Mouse (Mus musculus): Measurements from ENCODE around the gene Mogs. TPM values are rescaled to one million over a fixed set of nuclear protein-coding genes. Genes with fewer than 3 reads are reported as not detected.
A peak's percentile ranks its signal among the peaks of the same experiment; 100 is the strongest.

The Mogs gene
- total RNA-seq, 2 experiments from 2014 or later: 42.7 to 48.9 TPM

DNA sequence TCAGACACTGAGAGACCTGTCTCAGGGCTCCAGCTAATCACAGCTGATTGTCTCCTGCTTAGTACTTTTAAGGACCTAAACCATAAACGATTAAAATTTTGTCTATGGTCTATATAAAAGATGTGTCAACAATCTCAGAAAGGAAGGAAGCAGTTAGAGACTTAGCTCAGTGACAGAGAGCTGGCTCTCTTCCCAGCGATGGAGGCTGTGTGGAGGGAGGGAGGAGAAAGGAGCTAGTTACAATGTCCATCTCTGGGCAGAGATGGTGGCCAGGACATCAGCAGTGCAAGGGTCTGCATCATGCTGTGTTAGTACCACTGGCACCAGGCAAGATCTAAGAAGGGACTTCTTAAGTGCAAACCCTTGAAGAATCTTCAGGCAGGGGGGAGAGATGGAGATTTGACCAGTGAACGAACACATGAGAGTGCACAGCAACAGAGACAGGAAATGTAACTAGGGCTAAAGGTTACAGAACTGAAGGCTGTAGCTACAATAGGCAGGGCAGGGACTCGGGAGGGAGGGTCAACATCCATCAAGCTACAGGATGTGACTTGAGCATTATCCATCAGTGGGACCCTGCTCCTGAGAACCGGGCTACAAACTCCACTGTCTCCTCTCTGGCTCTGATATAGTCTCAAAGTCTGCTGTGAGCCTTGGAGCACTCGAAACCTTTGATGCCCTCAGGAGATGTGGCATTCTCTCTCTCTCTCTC is 22.7 kb upstream of the Mogs start:
- DNase-seq: peak; percentile 62

DNA sequence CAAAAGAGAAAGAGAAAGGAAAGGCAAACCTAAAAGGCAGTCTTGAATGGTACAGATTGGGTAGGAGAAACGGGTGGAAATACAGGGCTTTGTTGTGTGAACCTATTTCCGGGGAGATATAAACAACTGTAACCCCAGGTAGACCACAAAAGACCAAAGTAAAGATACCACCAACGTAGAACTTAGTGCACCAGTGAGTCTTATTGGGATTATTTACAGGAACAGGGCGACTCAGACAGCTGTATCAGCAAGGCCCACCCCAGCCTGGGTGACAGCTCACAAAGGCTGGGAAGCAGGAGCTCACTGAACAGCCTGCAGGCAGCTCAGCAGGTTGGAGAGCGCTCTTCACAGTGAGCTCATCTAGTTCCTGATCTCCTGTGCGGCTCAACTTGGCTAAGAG is 19.3 kb upstream of the Mogs start:
- DNase-seq: no peak

DNA sequence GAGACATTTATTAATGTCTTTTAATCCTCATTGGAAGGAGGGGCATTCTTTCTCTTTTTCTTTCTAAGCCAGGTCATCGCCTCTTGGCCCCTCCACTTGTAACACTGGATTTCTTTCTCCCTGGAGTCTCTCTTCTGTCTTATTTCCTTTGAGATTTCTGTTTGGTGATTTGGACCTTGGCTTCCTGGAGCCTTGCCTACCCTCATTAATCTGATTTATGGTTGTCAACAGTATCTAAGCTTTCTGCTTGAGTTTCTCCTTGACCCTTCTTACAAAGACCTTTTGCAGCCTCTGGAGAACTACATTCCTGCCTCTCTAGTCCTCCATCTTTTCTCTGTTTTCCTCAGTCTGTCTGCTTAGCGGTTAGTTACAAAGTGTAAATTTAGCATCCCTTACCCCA is 16.9 kb upstream of the Mogs start:
- DNase-seq: peak; percentile 74

DNA sequence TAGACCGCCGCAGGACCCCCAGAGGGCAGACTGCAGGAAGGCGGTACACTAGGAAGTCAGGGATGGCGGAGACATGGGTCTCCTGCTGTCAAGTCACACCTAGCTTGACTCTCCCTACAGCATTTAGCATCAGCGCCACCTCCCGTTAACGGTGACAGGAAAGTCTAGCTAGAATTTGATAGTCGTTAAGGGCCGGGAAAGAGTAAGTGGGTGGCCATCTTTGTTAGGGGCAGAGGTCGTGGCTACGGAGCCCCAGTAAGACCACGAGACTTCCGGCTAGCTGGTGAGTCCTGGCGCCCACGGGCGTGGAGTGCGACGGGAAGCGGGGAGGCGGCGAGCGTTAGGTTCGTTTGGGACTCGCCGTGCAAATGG is 14.0 kb upstream of the Mogs start, which contains the start of the genes Ccdc142 and Gm42688:
Gene Ccdc142, plus strand, starts transcription at position 286 of the 372 bp plus-strand sequence.
Gene Gm42688, plus strand, starts transcription at position 302 of the 372 bp plus-strand sequence.
- peak; percentile 92 for DNase-seq

DNA sequence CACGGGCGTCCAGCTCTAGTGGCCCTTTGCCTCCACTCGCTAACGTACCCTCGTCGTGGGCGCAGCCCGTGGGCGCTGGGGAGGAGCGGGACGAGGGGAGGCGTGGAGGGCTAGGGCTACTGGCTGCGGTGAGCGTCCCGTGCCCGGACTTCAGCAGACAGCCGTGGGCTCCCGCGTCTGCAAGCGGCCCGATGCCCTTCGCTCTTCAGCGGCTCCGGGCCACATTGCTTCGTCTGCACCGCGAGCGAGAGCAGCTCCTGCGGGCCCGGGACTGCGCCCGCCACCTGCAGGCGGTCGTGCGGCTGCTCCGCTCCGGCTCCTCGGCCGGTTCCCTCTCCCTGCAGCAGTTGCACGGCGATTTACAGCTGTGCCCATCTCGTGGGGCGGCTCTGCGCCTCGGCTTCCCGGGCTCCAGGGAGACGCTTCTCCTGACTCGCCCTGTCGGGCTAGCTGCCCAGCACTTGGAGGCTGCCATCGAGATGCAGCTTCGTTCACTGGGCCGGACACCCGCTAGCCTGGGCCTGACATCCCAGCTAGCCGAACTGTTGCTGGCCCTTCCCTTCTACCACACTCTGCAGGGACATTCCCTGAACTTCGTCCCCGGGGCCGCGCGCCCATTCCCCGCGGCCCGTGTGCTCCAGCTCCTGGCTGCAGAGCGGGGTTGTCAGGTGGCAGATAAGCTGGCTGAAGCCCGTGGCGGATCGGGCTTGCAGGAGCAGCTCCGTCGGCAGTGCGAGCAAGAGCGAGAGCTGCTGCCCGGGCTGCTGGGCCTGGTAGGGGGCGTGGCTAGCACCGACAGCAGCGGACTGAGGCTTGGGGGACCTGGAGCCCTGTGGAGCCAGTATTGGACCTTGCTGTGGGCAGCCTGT is 13.4 kb upstream of the Mogs start:
- peak; percentile 80 for DNase-seq

DNA sequence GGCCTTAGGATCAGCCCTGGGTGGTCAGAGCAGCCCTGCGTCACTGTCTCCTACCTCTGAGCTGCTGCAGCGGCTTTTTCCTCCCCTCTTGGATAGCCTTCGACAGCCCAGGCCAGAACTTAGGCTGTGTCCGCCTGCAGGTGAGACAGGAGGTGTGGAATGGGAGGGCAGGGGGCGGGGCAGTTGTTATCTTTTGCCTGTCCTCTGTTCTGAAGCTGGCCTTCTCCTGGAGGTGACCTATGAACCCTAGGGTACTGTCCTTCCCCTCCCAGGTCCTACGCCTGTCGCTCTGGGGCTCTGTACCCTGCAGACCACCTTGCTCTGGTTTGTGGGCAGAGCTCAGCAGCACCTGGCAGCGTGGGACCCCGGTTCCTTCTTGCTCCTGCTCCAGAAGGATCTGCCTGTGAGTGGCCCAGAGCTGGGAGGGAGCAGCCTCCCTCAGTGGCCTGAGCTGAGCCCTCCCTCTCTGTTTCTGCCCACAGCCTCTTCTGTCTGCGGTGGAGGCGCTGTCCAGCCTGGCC is 12.1 kb upstream of the Mogs start:
- no peak for DNase-seq

DNA sequence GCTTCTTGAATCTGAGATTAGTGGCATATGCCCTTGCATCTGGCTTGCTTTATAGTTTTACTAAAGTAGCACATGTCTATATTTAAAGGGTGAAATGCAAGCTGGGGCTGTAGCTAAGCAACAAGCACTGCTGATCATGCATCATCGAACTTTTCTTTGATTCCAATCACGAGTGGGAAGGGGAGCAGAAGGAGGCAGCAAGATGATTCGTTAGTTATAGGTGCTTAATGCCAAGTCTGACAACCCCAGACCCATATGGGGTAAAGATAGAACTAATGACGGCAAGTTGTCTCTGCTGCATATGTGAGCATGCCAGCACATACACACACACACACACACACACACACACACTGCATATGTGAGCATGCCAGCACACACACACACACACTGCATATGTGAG is 11.1 kb upstream of the Mogs start:
- no peak for DNase-seq

DNA sequence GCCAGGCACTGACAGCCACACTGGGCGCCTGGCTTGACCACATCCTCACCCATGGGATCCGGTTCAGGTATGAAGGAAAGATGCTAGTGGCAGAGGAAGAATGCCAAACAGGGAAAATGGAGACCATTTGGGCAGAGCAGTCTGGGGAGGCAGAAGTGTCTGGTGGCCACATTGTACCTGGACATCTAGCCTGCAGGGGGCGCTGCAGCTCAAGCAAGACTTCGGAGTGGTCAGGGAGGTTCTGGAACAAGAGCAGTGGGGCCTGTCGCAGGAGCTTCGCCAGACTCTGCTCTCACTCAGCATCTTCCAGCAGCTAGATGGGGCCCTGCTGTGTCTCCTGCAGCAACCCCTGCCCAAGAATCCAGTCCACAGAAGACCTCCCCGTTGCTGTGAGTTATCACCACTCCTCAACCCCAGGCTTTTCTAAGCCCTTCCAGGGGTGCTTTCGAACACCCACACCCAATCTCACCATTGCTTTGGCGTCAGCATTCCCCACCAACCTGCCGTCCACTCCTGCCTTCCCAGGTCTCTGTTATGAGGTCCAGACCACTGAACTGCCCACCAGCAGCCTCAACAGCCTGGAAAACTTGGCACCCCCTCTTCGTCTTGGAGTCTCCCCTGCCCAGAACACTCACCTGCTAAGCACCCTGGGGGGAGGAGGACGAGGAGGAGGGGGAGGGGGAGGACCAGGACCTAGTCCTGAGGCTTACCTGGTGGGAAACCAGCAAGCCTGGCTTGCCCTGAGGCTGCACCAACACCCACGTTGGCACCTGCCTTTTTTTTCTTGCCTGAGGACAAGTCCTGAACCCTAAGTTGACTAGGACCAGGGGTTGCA is 7.5 kb upstream of the Mogs start:
- DNase-seq: peak; percentile 91

DNA sequence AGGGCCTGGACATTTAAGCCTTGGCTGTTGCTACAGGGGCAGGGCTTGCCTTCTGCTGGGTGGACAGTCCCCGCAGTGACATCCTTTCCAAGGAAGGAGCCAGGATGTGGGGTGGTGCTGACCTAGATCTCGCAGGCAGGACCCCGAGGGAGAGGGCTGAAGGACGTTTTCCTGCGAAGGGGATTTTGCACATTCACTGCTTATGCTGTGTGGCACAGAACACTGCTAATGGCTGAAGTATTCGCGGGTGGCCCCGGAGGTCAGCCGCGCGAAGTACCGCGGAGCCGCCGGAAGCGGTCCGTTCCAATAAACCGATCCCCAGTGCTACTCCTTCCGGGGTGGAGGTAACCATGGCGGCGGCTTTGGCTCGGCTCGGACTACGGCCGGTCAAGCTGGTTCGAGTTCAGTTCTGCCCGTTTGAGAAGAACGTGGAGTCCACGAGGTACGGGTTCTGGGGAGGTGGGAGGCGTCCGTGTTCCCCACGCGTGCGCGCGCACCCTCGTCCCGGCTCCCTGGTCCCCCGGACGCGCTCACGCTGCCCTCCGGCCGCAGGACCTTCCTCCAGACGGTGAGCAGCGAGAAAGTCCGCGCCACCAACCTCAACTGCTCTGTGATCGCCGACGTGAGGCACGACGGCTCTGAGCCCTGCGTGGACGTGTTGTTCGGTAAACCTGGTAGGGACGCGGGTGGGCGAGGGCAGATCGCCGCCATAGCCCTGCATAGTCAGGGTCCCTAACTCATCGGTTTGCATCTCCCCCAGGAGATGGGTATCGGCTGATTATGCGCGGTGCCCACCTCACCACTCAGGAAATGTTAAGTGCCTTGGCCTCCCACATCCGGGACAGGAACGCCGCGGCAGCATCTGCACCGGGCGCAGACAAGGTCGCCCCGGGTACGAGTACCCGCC is 6.3 kb upstream of the Mogs start, which contains the start of gene Mrpl53:
Gene Mrpl53, plus strand, starts transcription at position 279 of the 907 bp plus-strand sequence.
- peak; percentile 92 for DNase-seq

DNA sequence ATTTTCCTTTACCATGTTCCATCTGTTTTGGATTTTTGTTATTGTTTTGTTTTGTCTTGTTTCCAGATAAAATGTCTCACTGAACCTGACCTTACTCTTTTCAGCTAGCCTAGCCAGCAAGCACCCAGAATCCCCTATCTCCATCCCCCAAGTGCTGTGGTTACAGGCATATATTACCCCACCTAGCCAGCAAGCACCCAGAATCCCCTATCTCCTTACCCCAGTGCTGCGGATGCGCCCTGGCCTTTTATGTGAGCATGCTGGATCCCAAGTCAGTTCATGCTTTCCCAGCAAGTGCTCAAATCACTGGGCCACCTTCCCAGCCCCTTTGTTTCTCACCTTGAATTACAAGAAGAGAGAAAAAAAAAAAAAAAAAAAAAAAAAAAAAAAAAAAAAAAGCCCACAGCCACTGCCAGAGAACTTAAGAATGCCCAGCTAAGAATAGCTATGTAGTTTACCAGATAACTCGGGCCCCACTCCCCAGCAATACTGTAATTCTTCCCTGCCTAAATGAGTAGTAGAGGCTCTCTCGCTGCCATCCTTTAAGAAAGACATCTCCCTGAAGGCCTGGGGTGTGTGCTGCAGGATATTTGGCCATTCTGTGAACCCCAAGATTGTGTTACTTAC is 3.7 kb upstream of the Mogs start:
- no peak for DNase-seq

DNA sequence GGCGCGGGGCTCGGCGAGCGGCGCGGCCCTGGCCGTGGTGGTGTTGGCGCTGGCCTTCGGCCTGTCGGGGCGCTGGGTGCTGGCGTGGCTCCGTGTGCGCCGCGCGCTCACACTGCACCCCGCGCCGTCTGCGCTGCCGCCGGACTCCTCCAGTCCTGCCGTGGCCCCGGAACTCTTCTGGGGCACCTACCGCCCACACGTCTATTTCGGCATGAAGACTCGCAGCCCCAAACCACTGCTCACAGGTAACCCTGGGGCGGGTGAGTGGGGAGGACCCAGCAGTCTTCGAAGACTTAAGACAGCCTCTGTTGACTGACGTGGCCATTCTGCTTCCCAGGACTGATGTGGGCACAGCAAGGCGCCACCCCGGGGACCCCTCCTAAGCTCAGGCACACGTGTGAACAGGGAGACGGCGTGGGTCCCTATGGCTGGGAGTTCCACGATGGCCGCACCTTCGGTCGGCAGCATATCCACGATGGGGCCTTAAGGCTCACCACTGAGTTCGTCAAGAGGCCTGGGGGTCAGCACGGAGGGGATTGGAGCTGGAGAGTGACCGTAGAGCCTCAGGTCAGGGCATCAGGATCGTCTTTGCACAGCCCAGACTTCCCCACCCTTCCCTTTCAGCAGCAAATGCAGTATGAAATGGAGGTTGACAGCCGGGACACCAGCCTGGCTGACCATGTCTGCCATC is 531 bp downstream of the Mogs start:
- no peak for DNase-seq

DNA sequence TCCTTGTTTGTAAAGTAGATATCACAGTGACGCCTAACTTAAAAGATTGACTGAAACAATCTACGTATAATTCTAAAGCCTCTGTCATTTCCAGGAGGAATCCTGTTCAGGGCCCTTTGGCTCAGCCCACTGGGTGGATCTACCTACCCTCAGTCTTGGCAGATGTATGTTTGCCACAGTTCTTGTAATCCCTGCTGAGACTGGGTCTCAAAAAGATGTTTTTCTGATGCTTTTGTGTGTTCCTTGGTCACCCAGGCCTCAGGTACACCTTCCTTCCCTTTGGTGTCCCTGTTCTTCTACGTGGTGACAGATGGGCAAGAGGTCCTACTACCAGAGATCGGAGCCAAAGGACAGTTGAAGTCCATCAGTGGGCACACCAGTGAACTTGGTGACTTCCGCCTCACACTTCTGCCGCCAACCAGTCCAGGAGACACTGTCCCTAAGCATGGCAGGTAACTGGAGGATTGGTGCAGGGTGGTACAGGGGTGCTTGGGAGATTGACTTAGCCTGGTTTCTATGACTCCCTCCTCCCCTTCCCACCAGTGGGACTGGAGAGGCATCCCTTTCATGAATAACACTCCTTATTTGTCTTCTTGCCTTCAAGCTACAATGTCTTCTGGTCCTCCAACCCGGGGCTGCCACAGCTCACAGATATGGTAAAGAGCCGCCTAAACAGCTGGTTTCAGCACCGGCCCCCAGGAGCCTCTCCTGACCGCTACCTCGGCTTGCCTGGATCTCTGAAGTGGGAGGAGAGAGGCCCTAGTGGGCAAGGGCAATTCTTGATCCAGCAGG is 1.3 kb downstream of the Mogs start:
- DNase-seq: no peak

DNA sequence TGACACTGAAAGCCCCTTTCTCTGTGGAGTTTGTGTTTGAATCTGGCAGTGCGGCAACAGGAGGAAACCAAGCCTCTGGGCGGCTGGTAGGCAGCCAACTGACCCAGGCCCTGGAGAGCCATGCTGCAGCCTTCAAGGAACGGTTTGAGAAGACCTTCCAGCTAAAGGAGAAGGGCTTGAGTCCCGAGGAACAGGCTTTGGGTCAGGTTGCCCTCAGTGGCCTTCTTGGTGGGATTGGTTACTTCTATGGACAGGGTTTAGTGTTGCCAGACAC is 1.8 kb downstream of the Mogs start:
- DNase-seq: no peak

DNA sequence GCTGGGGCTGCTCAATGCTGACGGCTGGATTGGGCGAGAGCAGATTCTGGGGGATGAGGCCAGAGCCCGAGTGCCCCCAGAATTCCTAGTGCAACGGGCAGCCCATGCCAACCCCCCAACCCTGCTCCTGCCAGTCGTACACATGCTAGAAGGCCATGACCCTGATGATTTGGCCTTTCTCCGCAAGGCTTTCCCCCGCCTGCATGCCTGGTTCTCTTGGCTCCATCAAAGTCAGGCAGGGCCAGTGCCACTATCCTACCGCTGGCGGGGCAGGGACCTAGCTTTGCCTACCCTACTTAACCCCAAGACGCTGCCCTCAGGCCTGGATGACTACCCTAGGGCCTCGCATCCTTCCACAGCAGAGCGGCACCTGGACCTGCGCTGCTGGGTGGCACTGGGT is 2.3 kb downstream of the Mogs start:
- peak; percentile 35 for DNase-seq

DNA sequence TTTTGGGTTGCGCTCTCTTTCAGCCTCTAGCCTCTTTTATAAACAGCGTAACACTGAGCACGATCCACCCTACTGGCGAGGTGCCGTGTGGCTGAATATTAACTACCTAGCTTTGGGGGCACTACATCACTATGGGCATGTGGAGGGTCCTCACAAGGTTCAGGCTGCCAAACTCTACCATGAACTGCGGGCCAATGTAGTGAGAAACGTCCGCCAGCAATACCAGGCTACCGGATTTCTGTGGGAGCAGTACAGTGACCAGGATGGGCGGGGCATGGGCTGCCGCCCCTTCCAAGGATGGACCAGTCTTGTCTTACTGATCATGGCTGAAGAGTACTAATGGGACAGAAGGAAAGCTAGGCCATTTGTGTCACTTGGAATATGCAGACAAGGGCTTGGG is 3.1 kb downstream of the Mogs start:
- no peak for DNase-seq

DNA sequence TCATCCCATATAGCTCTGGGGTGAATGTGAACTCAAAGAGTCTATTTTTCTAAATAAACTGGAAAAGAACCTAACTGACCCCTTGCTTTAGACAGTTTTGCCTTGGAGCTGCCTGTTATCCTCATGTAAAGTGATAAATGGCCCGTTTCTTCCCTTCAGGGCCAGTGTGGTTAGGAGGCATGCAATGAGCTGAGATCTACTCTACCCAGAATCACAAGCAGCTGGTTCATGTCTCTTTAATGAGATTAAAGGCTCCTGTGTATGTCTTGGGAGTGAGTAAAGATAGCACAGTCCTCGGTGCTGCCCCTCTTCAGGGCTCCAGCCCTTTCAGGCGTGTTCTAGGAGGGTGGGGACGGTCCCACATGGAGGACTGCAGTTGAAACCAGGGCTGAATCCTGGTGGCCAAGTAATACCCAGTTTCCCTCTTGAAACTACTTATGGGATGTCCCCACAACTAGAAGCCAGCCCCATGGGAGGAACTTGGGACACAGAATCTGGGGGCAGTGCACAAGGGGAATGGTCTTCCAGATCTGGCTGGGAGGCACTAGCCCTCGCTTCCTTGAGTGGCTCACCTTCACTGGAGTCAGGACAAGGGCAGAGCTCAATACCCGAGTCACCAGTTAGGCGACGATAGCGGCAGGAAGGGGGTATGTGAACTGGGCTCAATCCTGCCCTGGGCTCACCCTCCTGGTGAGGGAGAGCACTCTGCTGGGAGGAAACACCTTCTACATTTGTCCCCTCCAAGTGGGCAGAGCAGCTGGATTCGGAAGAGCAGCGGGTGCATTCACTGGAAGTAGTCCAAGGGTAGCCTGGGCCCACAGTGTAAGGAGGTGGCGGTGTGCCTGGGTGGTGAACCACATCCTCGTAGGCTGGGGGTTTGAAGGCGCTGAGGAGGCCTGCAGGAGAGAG is 3.8 kb downstream of the Mogs start:
- DNase-seq: no peak

DNA sequence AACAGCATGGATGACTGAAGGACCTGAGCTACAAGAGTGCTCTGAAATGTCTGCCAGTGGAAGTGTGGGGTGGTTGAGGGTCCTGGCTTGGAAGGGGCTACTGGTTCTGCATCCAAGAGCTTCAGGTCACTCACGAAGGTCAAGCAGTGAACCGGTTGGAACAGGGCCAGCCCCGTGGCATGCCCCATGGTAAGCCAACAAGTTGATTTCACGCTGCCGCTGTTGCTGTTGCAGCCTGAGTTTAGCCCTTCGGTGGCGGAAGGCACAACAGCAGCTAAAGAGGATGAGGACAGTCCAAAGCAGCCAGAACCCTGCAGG is 4.4 kb downstream of the Mogs start:
- peak; percentile 58 for DNase-seq
